Mouse (Mus musculus) limb, embryonic 14.5 days (tissue): Measurements from ENCODE around the gene Tssk3. TPM values are rescaled to one million over a fixed set of nuclear protein-coding genes. Genes with fewer than 3 reads are reported as not detected.
"Not testable (repeated sequence)": the region's sequence is repeated elsewhere in the genome, so short reads cannot be mapped to it uniquely, and the experiment has no call there.

ENCODE experiments used
- ATAC-seq: fragments of 200-750 bp; cut with Nextera tagmentation; 2 replicates; pipeline ENCODE4 v1.8.0; 2017; ENCODE audit warnings: low read depth, moderate number of reproducible peaks, moderate TSS enrichment; ENCODE audit not compliant: low FRiP score
- DNase-seq: peaks from one replicate; pipeline ENCODE4 v3.0.0-alpha.2; 2015; ENCODE audit warnings: low spot score
- H3K27ac ChIP-seq: fragments of 300-500 bp; sonication (generic); replicated peaks from 2 replicates; pipeline ENCODE4 v1.5.1; 2014; ENCODE audit warnings: low read depth, mild to moderate bottlenecking, low read length, moderate library complexity, mixed read lengths
- H3K27me3 ChIP-seq: fragments of 300-500 bp; sonication (generic); 2 replicates; pipeline ENCODE4 v1.6.1; 2014; ENCODE audit warnings: low read length, mixed read lengths; ENCODE audit not compliant: control insufficient read depth, insufficient read depth
- H3K36me3 ChIP-seq: fragments of 300-500 bp; sonication (generic); 2 replicates; pipeline ENCODE4 v1.6.1; 2014; ENCODE audit warnings: mild to moderate bottlenecking, low read length, moderate library complexity, mixed read lengths; ENCODE audit not compliant: control insufficient read depth, insufficient read depth
- H3K4me1 ChIP-seq: fragments of 300-500 bp; sonication (generic); 2 replicates; pipeline ENCODE4 v1.6.1; 2014; ENCODE audit warnings: antibody characterized with exemption, low read length, mixed read lengths; ENCODE audit not compliant: control insufficient read depth, insufficient read depth
- H3K4me2 ChIP-seq: fragments of 300-500 bp; sonication (generic); replicated peaks from 2 replicates; pipeline ENCODE4 v1.6.1; 2014; ENCODE audit warnings: low read depth, mild to moderate bottlenecking, low read length, moderate library complexity; ENCODE audit not compliant: severe bottlenecking
- H3K4me3 ChIP-seq: fragments of 300-500 bp; sonication (generic); replicated peaks from 2 replicates; pipeline ENCODE4 v1.5.1; 2014; ENCODE audit warnings: low read length
- H3K9ac ChIP-seq: fragments of 300-500 bp; sonication (generic); 2 replicates; pipeline ENCODE4 v1.6.1; 2014; ENCODE audit warnings: mild to moderate bottlenecking, low read depth, low read length, moderate library complexity; ENCODE audit not compliant: severe bottlenecking
- H3K9me3 ChIP-seq: fragments of 300-500 bp; sonication (generic); 2 replicates; pipeline ENCODE4 v1.6.1; 2016; ENCODE audit warnings: low read length; ENCODE audit not compliant: control insufficient read depth
- POLR2A ChIP-seq: fragments of 200-500 bp; IDR thresholded peaks from 2 replicates; pipeline ENCODE4 v1.8.0; 2012; ENCODE audit warnings: inconsistent platforms, mild to moderate bottlenecking, moderate library complexity, borderline replicate concordance; ENCODE audit not compliant: insufficient read depth, insufficient read length; ENCODE audit errors: extremely low read depth
- WGBS: fragments of 180-500 bp; shearing (Covaris S2); extraction: QIAGEN DNeasy Blood & Tissue Kit; methylation state at CpG from one replicate; pipeline ENCODE4 v1.1.7; 2014; 5-methylcytosine and 5-hydroxymethylcytosine counted together
- polyA plus RNA-seq, 2 experiments: library from polyadenylated mRNA; depleted of rRNA in 1 of 2; stranded (reverse) in 1 of 2; unstranded in 1 of 2; fragments of >200 nt; fragmentation: Nextera tagmentation in 1 of 2; extraction: Ambion mirVana in 1 of 2; gene quantifications; 2 replicates each; pipeline versions ENCODE4 v1.2.1 to v1.2.3; 2012 to 2014

Gene Tssk3
- not detected in 2 replicates for polyA plus RNA-seq (2012; rRNA removed)
- not detected in 2 replicates for polyA plus RNA-seq (2014; fragmentation: Nextera tagmentation; extraction: Ambion mirVana)

- peak within 1 kb of the TSS; percentile 32 for H3K4me3 ChIP-seq
- TF ChIP-seq POLR2A: no peak
- ATAC-seq: no peak
- H3K9me3 ChIP-seq: no peaks in the 10 kb centered on the region
- peaks cover 16% of the 10 kb centered on the region for H3K27me3 ChIP-seq
- peak within 1 kb of the TSS; percentile 26 for H3K9ac ChIP-seq
- DNase-seq: no peak
- no peak within 1 kb of the TSS for H3K27ac ChIP-seq
- H3K4me1 ChIP-seq: peaks cover 4% of the 10 kb centered on the region; the same call in 1 of the 2 replicates
- 3% methylated on average over 50 of the region's 70 CpGs for WGBS
- peaks cover 31% of the 10 kb centered on the region for H3K36me3 ChIP-seq
- H3K4me2 ChIP-seq: peak within 1 kb of the TSS; percentile 53
Observed at GRCm38 (mm10) chr4:129490972-129491880, at the start of gene Tssk3, which contains the start of gene Fam229a. Tssk3 (minus strand) TSS chr4:129491022. Fam229a (plus strand) TSS chr4:129491190.

GRCm38 (mm10) chr4:129540012-129540411, 49.2 kb upstream of the Tssk3 start:
- ATAC-seq: no peak
- Histone ChIP-seq H3K4me2 (no peak overlapping the region), H3K4me1 (peaks cover 7% of the 10 kb centered on the region), H3K4me3 (no peak overlapping the region), H3K36me3 (peaks cover 19% of the 10 kb centered on the region), H3K9me3 (no peaks in the 10 kb centered on the region), H3K27ac (no peak overlapping the region), H3K27me3 (no peaks in the 10 kb centered on the region), H3K9ac (no peak overlapping the region)
- no peak for DNase-seq
- no peak for TF ChIP-seq POLR2A
- WGBS: 93% methylated on average over 6 of the region's 6 CpGs

DNA sequence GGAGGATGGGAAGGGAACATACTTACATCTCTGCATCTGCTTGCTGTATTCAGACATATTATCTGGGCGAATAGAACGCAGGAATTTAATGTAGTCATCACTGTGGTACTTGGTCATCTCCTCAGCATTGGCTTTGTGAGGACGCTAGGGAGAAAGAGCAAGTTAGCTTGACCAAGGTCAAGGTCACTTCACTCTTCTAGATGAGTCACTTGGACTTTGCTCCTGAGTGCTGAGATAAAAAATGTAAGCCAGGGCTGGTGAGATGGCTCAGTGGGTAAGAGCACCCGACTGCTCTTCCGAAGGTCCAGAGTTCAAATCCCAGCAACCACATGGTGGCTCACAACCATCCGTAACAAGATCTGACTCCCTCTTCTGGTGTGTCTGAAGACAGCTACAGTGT, 38.1 kb upstream of the Tssk3 start:
- peaks cover 88% of the 10 kb centered on the region for H3K36me3 ChIP-seq
- H3K4me1 ChIP-seq, ATAC-seq, H3K9ac ChIP-seq, H3K4me3 ChIP-seq, H3K4me2 ChIP-seq, H3K27me3 ChIP-seq, H3K9me3 ChIP-seq, DNase-seq, H3K27ac ChIP-seq: not testable (repeated sequence)
- WGBS: 96% methylated on average over 5 of the region's 6 CpGs

GRCm38 (mm10) chr4:129525889-129526288, 35.1 kb upstream of the Tssk3 start:
- H3K36me3 ChIP-seq: peaks cover 94% of the 10 kb centered on the region

DNA sequence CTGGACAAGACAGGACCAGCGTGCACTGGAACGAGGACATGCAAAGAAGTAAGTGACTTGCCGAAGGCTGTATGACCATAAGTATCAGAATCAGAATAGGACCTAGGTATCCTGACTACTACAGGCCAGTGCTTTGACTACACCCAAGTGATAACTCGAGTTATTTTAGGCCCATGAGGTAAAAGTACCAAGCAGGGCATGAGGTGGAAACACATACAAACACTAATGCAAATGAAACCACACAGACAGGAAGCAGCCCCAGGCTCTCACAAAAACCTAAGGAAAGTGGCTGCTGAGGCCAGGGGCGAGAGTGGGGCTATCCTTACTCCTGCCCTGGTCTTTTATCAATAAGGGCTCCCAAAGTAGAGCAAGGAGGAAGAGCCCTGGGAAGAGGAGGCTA, 34.5 kb upstream of the Tssk3 start:
- no peaks in the 10 kb centered on the region for H3K27me3 ChIP-seq
- DNase-seq (no peak), ATAC-seq (no peak)
- WGBS: 84% methylated on average over 5 of the region's 5 CpGs
- peaks cover 91% of the 10 kb centered on the region for H3K36me3 ChIP-seq
- TF ChIP-seq POLR2A: no peak
- no peak overlapping the region for H3K4me2 ChIP-seq
- H3K9ac ChIP-seq: no peak overlapping the region
- H3K4me3 ChIP-seq: no peak overlapping the region
- H3K4me1 ChIP-seq: no peaks in the 10 kb centered on the region
- no peaks in the 10 kb centered on the region for H3K9me3 ChIP-seq
- H3K27ac ChIP-seq: no peak overlapping the region

More at GRCm38 (mm10) chr4:129525889-129526288, 35.1 kb upstream of the Tssk3 start:
- Histone ChIP-seq H3K27ac (no peak overlapping the region), H3K4me2 (no peak overlapping the region), H3K9me3 (no peaks in the 10 kb centered on the region), H3K4me1 (no peaks in the 10 kb centered on the region), H3K9ac (no peak overlapping the region), H3K4me3 (no peak overlapping the region), H3K27me3 (no peaks in the 10 kb centered on the region)
- 83% methylated on average over 3 of the region's 3 CpGs for WGBS
- TF ChIP-seq POLR2A: no peak
- DNase-seq (no peak), ATAC-seq (no peak)
